Mouse (Mus musculus): ENCODE data around the gene Fmo3.

DNA sequence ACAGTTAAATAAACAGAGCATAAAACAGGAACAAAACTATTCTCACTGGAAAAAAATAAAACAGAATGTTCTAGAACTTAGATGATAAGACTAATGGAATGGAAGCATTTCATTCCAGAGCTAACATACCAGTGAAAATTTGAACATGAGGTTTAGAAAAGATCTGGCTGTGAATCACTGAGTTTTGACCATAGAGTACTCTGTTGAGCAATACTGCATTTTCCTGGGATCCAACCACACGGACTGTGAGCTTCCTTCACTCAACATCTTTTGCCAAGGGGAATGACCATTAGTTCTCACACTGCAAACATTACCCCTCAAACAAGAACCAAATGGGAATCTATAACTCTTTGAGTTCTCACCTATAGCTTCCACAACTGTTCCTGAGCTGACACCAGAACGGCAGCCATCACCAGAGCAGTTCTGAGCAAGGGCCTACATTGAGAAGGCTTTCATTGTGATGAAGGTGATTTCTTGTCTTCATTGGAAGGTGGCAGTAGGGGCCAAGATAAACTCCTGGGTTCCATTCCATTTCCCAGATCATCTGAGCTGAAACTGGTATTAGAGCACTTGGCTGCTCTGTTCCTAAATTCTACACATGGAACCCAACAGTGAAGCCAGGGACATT lies 1.9 kb upstream of the Fmo3 start:
- TF ChIP-seq CTCF (IDR thresholded peaks at IDR 0.05; ENCODE audit: borderline replicate concordance, extremely low read depth, insufficient read depth, insufficient read length): no peak
- no peak for TF ChIP-seq POLR2A (IDR thresholded peaks at IDR 0.05; ENCODE audit: borderline replicate concordance, extremely low read depth, insufficient read depth, insufficient read length, poor library complexity, severe bottlenecking)

Data from brain, embryonic 14.5 days (tissue).